Mouse (Mus musculus) olfactory bulb, adult 2 months (tissue): ENCODE measurements around the gene Olfr571.

ENCODE experiments used
- CTCF ChIP-seq: fragments of 200-500 bp; IDR thresholded peaks from 2 replicates; pipeline ENCODE4 v1.5.1; 2012; ENCODE audit warnings: low read depth, mild to moderate bottlenecking, low read length, moderate library complexity; ENCODE audit not compliant: insufficient read depth
- POLR2A ChIP-seq: fragments of 200-500 bp; IDR thresholded peaks from 2 replicates; pipeline ENCODE4 v1.6.1; 2012; ENCODE audit warnings: mild to moderate bottlenecking, low read depth, low read length, moderate library complexity; ENCODE audit not compliant: insufficient read depth

DNA sequence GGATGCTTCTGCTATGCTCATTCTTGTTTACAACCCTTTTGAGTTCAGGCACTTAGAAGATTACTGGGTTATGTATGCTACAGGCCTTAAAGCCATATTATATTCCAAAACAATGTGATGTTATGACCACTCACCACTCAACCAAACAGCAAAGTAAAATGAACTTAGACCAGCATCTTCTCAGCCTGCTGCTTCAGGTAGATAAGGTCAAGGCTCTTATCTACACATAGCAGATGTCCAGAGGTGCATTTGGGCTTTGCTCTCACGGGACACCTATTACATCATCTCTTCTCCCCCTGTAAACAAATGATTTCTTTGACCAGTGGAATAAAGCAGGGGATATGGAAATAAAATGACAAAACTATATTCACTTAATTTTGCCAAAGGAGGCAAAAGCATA, 41.3 kb upstream of the Olfr571 start, which contains the start of gene Olfr575:
- TF ChIP-seq CTCF: no peak
- no peak for TF ChIP-seq POLR2A
